Mouse (Mus musculus) embryonic facial prominence, embryonic 12.5 days (tissue): ENCODE results near the gene Camk1d. TPM values are rescaled to one million over a fixed set of nuclear protein-coding genes. Genes with fewer than 3 reads are reported as not detected.

Experiments used
- polyA plus RNA-seq: library from polyadenylated mRNA; unstranded; fragments of >200 nt; fragmentation: Nextera tagmentation; extraction: Ambion mirVana; gene quantifications from 2 replicates; pipeline ENCODE4 v1.2.1, GENCODE M21; 2016

Gene Camk1d
- polyA plus RNA-seq, 1 experiment from 2014 or later, result 3.4 TPM

Other genes starting within 250 kb of the Camk1d start
- gene Nudt5, start 130.5 kb upstream of the Camk1d start, polyA plus RNA-seq, result 78.0 and 84.0 TPM in 2 replicates
- gene Cdc123, start 130.6 kb upstream of the Camk1d start, polyA plus RNA-seq, result 328 and 358 TPM in 2 replicates
- gene Gm13199, start 148.4 kb upstream of the Camk1d start, polyA plus RNA-seq, result 1.7 and 2.0 TPM in 2 replicates
- 105 and 111 TPM in 2 replicates for gene Sec61a2, start 180.9 kb upstream of the Camk1d start, polyA plus RNA-seq
- 5.8 and 9.1 TPM in 2 replicates for gene Dhtkd1, start 228.3 kb upstream of the Camk1d start, polyA plus RNA-seq
- gene Upf2, start 237.0 kb upstream of the Camk1d start, polyA plus RNA-seq, result 14.7 and 14.8 TPM in 2 replicates